Mouse (Mus musculus) lung, postnatal 0 days (tissue): ENCODE measurements around the gene Eid3. TPM values are rescaled to one million over a fixed set of nuclear protein-coding genes. Genes with fewer than 3 reads are reported as not detected.

Experiments
- ATAC-seq: fragments of 200-750 bp; cut with Nextera tagmentation; 2 replicates; pipeline ENCODE4 v1.8.0; 2017; ENCODE audit warnings: moderate library complexity
- DNase-seq: peaks from one replicate; pipeline ENCODE4 v3.0.0-alpha.2; 2016; ENCODE audit warnings: low spot score
- H3K27ac ChIP-seq: fragments of 300-500 bp; sonication (generic); 2 replicates; pipeline ENCODE4 v1.5.1; 2014; ENCODE audit warnings: antibody characterized with exemption, mild to moderate bottlenecking, low read length, mixed read lengths
- H3K27me3 ChIP-seq: fragments of 300-500 bp; sonication (generic); replicated peaks from 2 replicates; pipeline ENCODE4 v1.6.1; 2014; ENCODE audit warnings: low read length, mixed read lengths; ENCODE audit not compliant: insufficient read depth
- H3K36me3 ChIP-seq: fragments of 300-500 bp; sonication (generic); 2 replicates; pipeline ENCODE4 v1.6.1; 2014; ENCODE audit warnings: low read length, mixed read lengths; ENCODE audit not compliant: insufficient read depth
- H3K4me1 ChIP-seq: fragments of 300-500 bp; sonication (generic); 2 replicates; pipeline ENCODE4 v1.6.1; 2014; ENCODE audit warnings: antibody characterized with exemption, low read depth, low read length, mixed read lengths; ENCODE audit not compliant: insufficient read depth
- H3K4me2 ChIP-seq: fragments of 300-500 bp; sonication (generic); replicated peaks from 2 replicates; pipeline ENCODE4 v1.6.1; 2014; ENCODE audit warnings: low read depth, mild to moderate bottlenecking, low read length, moderate library complexity, mixed read lengths
- H3K4me3 ChIP-seq: fragments of 300-500 bp; sonication (generic); 2 replicates; pipeline ENCODE4 v1.5.1; 2014; ENCODE audit warnings: low read depth, low read length
- H3K9ac ChIP-seq: fragments of 300-500 bp; sonication (generic); replicated peaks from 2 replicates; pipeline ENCODE4 v1.6.1; 2014; ENCODE audit warnings: low read depth, mild to moderate bottlenecking
- H3K9me3 ChIP-seq: fragments of 300-500 bp; sonication (generic); 2 replicates; pipeline ENCODE4 v1.6.1; 2016; ENCODE audit warnings: low read length, mixed read lengths
- CTCF ChIP-seq: IDR thresholded peaks from 2 replicates; pipeline ENCODE4 v1.5.1; 2016; ENCODE audit warnings: antibody characterized with exemption, mild to moderate bottlenecking
- EP300 ChIP-seq: IDR thresholded peaks from 2 replicates; pipeline ENCODE4 v1.6.1; 2016; ENCODE audit warnings: antibody characterized with exemption, mild to moderate bottlenecking, control low read depth
- WGBS: fragments of 180-500 bp; shearing (Covaris S2); extraction: QIAGEN DNeasy Blood & Tissue Kit; methylation state at CpG from one replicate; pipeline ENCODE4 v1.1.7; 2014; 5-methylcytosine and 5-hydroxymethylcytosine counted together
- polyA plus RNA-seq: library from polyadenylated mRNA; unstranded; fragments of >200 nt; fragmentation: Nextera tagmentation; extraction: Ambion mirVana; gene quantifications from 2 replicates; pipeline ENCODE4 v1.2.1, GENCODE M21; 2015

Eid3 gene
- polyA plus RNA-seq, 1 experiment from 2014 or later: not detected

- Histone ChIP-seq H3K4me2 (no peak overlapping the region), H3K27ac (no peak overlapping the region), H3K4me1 (no peaks in the 10 kb centered on the region), H3K36me3 (0 out of 2 replicates have a peak, but pooled peaks cover 6% of the 10 kb centered on the region), H3K9ac (no peak overlapping the region), H3K4me3 (no peak overlapping the region), H3K27me3 (no peaks in the 10 kb centered on the region), H3K9me3 (no peaks in the 10 kb centered on the region)
- TF ChIP-seq CTCF: no peak
- TF ChIP-seq EP300: no peak
- no peak for DNase-seq
- 78% methylated on average over 6 of the region's 6 CpGs for WGBS
- no peak for ATAC-seq
These were observed 2.1 kb downstream of the Eid3 start for GRCm38 (mm10) chr10:82868418-82869086.

- H3K9me3 ChIP-seq: no peaks in the 10 kb centered on the region
- H3K4me2 ChIP-seq: no peak overlapping the region
- no peaks in the 10 kb centered on the region for H3K4me1 ChIP-seq
- H3K27me3 ChIP-seq: no peaks in the 10 kb centered on the region
- no peak overlapping the region for H3K4me3 ChIP-seq
- H3K27ac ChIP-seq: no peak overlapping the region
- no peak overlapping the region for H3K9ac ChIP-seq
- 87% methylated on average over 10 of the region's 10 CpGs for WGBS
- H3K36me3 ChIP-seq: peaks cover 32% of the 10 kb centered on the region
- TF ChIP-seq CTCF (no peak), EP300 (no peak)
- no peak for DNase-seq
- ATAC-seq: no peak
These were observed 9.0 kb downstream of the Eid3 start for GRCm38 (mm10) chr10:82875446-82875845.

GRCm38 (mm10) chr10:82876076-82876796 lies 9.8 kb downstream of the Eid3 start:
- H3K4me3 ChIP-seq: no peak overlapping the region
- no peaks in the 10 kb centered on the region for H3K9me3 ChIP-seq
- ATAC-seq (peak; percentile 78), DNase-seq (peak; percentile 50)
- H3K9ac ChIP-seq: no peak overlapping the region
- no peak for TF ChIP-seq EP300
- peak; percentile 64 for TF ChIP-seq CTCF
- H3K27me3 ChIP-seq: no peaks in the 10 kb centered on the region
- 67% methylated on average over 16 of the region's 16 CpGs for WGBS
- no peaks in the 10 kb centered on the region for H3K4me1 ChIP-seq
- H3K4me2 ChIP-seq: no peak overlapping the region
- no peak overlapping the region for H3K27ac ChIP-seq
- peaks cover 37% of the 10 kb centered on the region for H3K36me3 ChIP-seq

- H3K4me1 ChIP-seq: 0 out of 2 replicates have a peak, but pooled peaks cover 3% of the 10 kb centered on the region
- 74% methylated on average over 6 of the region's 6 CpGs for WGBS
These were observed 20.9 kb downstream of the Eid3 start for GRCm38 (mm10) chr10:82887354-82887753.

GRCm38 (mm10) chr10:82888576-82888975 lies 22.1 kb downstream of the Eid3 start:
- WGBS: 76% methylated on average over 8 of the region's 8 CpGs
- Histone ChIP-seq H3K4me3 (no peak overlapping the region), H3K27ac (no peak overlapping the region), H3K9ac (no peak overlapping the region), H3K4me1 (0 out of 2 replicates have a peak, but pooled peaks cover 3% of the 10 kb centered on the region), H3K9me3 (no peaks in the 10 kb centered on the region), H3K27me3 (no peaks in the 10 kb centered on the region), H3K36me3 (peaks cover 13% of the 10 kb centered on the region), H3K4me2 (no peak overlapping the region)
- no peak for DNase-seq
- ATAC-seq: no peak
- TF ChIP-seq EP300: no peak

More at GRCm38 (mm10) chr10:82887354-82887753, 20.9 kb downstream of the Eid3 start:
- Histone ChIP-seq H3K4me3 (no peak overlapping the region), H3K4me2 (no peak overlapping the region), H3K27ac (no peak overlapping the region), H3K9ac (no peak overlapping the region), H3K36me3 (peaks cover 22% of the 10 kb centered on the region), H3K9me3 (no peaks in the 10 kb centered on the region), H3K27me3 (no peaks in the 10 kb centered on the region)
- ATAC-seq (no peak), DNase-seq (no peak)
- TF ChIP-seq EP300 (no peak), CTCF (no peak)

- 22% methylated on average over 9 of the region's 9 CpGs for WGBS
- peak; percentile 85 for ATAC-seq
- H3K9me3 ChIP-seq: no peaks in the 10 kb centered on the region
- H3K4me3 ChIP-seq: no peak overlapping the region
- no peak overlapping the region for H3K9ac ChIP-seq
- no peak for TF ChIP-seq CTCF
- TF ChIP-seq EP300: no peak
- no peak overlapping the region for H3K27ac ChIP-seq
- H3K4me1 ChIP-seq: 0 out of 2 replicates have a peak, but pooled peaks cover 3% of the 10 kb centered on the region
- no peaks in the 10 kb centered on the region for H3K27me3 ChIP-seq
- no peak overlapping the region for H3K4me2 ChIP-seq
- DNase-seq: peak; percentile 83
- H3K36me3 ChIP-seq: peaks cover 13% of the 10 kb centered on the region
These were observed 23.1 kb downstream of the Eid3 start for GRCm38 (mm10) chr10:82889447-82889973.
